Mouse (Mus musculus) cerebellum, adult 18-20 months (tissue): Measurements from ENCODE around the gene 2510039O18Rik.

Experiments
- DNase-seq, 2 experiments: peaks; one replicate each; pipeline ENCODE4 v3.0.0; 2021

Gene 2510039O18Rik

GRCm38 (mm10) chr4:147940576-147941044, at the start of gene 2510039O18Rik:
Gene 2510039O18Rik (plus strand): TSS chr4:147940895.
- DNase-seq, result peak; percentile 76 to 79

- no peak for DNase-seq
Measured at GRCm38 (mm10) chr4:147895815-147896330, 44.8 kb upstream of the 2510039O18Rik start.

DNA sequence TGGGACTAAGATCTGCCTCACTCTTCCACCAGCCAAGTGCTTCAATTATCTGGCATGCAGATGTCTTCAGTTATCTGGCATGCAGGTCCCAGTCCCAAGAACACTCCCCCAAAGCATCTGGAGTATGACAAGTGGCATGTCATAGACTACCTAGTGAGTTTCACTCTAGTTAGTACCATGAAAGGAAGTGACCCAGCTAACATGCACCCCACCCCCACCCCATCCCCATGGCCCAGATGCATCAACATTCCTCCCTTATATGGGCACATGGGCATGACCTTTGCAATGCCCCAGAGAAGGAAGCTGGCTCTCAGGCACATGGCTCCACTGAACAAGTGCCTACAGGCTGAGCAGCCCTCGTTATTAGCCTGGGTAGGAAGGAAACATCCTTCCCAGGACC, 44.3 kb upstream of the 2510039O18Rik start:
- no peak for DNase-seq

DNA sequence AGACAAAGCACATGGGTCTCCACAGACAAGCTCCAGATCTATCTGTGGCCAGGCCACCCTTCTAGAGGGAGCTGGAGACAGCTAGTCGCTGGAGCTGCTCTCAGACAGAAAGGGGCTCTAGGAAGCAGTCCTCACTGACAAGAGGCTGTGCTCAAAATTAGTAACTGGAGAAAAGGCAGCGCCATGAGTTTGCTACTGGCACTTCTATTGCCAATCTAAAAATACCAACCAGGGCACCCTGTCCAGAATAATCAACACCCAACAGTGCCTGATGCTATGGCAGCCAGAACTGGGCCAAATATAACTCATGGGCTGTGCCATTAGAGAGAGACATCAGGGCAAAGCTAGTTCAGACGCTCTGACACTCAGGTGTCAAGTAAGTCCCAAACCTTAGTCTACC, 43.3 kb upstream of the 2510039O18Rik start:
- DNase-seq, result peak; percentile 35 to 38

GRCm38 (mm10) chr4:147900452-147900851, 40.2 kb upstream of the 2510039O18Rik start:
- no peak for DNase-seq

GRCm38 (mm10) chr4:147902906-147903500, 37.7 kb upstream of the 2510039O18Rik start:
- no peak for DNase-seq

GRCm38 (mm10) chr4:147903601-147904000, 37.1 kb upstream of the 2510039O18Rik start:
- DNase-seq, result no peak

DNA sequence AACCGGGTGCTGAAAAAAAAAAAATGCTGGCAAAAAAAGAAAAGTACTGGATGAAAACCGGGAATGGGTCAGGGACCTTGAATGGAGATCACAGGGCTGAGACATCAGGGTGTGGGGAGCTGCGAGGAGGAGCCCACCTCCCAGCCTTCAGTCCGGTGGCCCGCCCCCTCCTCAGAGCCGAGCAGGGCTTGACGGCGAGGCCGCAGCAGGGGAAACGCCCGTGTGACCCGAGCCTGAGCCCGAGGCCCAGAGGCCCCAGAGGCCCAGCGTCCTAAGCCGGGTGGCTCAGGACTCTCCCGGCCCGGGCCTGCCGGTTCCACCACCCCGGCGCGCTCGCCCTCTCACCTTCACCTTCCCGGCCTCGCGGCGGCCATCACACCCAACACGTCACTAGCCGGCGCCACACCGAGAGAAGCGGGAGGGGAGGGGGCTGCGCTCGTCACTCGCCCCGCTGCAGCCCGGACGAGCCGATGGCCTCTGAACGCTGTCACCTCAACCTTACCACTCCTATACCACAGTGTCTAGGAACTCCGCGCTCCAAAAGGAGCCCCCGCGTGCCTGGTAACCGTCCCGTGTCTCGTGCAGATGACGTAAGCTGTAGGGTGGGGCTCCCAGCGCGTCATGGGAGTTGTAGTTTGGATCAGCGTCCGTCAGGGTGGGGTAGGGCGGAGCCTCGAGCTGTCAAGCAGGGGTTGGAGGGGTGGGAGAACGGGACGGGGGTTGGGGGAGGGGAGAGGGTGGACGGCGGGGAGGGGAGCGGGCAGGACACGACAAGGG, 36.2 kb upstream of the 2510039O18Rik start, which contains the start of gene Mfn2:
Gene Mfn2 (minus strand): TSS at position 392 of the 777 bp plus-strand sequence.
- peak; percentile 93 for DNase-seq

DNA sequence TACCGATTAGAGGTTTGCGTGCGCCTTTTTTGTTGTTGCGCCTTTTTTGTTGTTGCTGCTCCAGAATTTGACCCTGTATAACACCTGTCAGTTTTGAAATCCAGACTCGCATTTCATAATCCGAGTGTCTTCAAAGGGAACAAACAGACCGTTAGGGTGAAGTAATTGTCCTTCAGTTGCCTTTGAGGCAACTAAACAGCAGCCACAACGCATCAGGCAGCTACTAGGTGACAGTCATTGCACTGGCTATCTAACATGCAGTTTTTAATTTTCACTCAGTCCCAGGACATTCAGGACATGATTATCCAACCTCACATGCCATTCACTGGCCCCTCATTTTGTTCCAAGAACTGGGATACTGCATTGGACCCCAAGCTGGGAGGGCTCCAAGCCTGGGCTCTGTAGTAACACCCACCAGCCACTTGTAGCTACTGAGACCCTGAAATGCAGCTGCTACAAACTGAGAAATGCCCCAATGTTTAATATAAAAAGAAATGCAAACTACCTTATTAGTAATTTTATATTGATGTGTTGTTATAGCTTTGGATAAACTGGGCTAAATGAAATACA, 35.5 kb upstream of the 2510039O18Rik start:
- DNase-seq, result no peak

DNA sequence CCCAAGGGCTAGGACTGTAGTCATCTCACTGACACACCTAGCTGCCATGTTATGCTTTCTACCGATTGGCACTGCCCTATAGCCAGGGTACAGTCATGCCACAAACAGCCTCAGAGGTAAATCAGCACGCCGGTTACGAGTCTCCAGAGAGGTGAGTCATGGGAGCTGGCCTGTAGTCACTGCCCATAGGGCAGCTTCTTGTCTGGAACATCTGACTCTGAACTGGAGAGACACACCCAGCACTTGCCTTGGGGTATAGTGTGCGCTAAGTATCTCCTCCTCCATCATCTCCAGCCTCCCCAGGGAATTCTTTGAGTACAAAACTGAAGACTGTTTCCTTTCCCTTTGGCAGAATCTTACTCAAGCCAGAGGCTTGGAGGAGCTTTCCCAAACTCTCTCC, 34.5 kb upstream of the 2510039O18Rik start:
- no peak for DNase-seq

- DNase-seq, result no peak
Measured at GRCm38 (mm10) chr4:147909486-147909885, 31.2 kb upstream of the 2510039O18Rik start.

GRCm38 (mm10) chr4:147918459-147919121, 22.1 kb upstream of the 2510039O18Rik start:
- peak in 1 of 2 experiments; percentile 48 for DNase-seq

DNA sequence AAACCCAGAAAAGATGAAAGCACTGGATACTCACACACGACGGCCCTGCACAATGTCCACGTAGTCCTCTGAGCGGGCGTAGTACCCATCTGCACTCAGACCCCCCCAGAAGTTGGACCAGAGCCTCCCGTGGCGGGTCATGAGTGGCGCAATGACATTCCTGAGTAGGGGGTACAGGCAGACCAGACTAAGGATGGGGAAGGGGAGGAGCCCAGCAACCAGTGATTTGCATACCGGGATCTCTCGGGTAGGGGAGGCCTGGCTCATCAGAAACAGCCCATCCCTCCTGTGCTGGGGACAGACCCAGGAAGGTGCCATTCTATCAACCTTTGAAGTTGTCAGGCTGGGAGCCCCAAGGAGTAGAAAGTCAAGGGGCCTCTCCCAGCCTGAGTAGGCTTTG, 19.7 kb upstream of the 2510039O18Rik start:
- no peak for DNase-seq

DNA sequence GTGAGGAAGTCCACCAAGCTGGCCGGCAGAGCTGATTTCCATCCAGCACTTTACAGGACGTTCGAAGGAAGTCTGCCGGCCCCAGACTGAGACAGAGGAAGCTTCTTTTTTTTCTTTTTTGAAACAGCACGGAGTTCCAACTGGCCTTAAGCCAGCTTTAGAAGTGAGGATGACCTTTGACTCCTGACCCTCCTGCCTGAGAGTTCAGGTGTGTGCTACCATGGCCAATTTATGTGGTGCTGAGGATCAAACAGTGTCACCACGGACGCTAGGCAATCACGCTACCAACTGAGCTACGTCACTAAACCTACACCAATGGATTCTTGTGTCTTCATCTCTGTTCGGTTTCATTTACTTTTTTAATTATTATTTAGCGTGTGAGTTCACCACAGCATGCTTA, 18.4 kb upstream of the 2510039O18Rik start:
- DNase-seq, result no peak

DNA sequence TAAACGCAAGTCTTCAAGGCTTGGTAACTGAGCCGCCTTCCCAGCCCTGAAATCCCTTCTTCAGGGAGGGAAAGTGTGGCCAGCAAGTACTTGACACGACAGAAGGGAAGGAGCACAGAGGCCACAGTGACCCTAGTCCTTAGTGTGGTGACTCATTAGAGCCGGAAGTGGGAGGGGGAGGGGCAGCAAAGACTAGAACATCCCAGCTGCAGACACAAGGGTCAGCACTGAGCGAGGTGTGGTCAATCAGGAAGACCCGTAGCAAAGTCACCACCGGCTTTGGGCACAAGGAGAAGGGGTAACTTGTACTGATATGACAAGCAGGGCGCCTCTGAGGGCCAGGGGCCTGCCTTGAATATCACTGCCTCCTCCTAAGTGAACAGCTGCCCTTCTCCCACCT, 13.0 kb upstream of the 2510039O18Rik start:
- no peak for DNase-seq

- no peak for DNase-seq
Measured at GRCm38 (mm10) chr4:147928136-147928535, 12.6 kb upstream of the 2510039O18Rik start.

GRCm38 (mm10) chr4:147928540-147928939, 12.2 kb upstream of the 2510039O18Rik start:
- DNase-seq, result no peak

- no peak for DNase-seq
Measured at GRCm38 (mm10) chr4:147930946-147931345, 9.7 kb upstream of the 2510039O18Rik start.

DNA sequence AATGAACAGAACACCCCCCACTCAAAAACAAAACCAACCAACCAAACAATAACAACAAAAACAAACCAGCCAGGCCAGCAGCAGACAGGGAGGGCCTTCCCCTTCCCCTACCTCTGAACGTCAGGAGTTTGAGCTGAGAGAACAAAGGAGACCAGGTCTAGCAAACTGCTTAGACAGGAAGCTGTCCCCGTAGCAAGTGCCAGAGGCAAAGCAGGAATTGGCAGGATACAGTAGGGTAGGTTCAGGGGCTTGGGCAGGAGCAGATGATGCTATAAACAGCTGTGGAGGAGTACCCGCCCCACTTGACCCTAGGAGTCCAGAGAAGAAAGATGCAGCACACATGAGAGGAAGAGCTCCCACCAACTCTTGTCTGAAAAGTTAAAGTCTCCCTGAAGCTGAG, 6.6 kb upstream of the 2510039O18Rik start:
- no peak for DNase-seq

DNA sequence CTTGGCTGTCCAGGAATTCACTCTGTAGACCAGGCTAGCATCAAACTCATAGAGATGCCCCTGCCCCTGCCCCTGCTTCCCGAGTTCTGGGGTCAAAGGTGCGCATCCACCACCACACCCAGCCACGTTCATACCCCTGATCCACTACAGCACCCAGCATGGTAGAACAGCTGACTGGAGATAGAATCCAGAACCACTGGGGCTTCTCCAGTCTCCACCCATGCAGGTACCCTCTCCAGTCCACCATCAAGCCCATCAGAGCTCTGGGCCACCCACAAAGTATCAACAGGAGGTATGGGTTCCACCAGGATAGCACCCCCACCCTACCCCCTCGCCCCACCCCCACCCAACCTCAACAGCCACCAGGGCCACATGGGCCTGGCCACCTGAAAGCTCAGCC, 6.1 kb upstream of the 2510039O18Rik start:
- DNase-seq, result no peak

DNA sequence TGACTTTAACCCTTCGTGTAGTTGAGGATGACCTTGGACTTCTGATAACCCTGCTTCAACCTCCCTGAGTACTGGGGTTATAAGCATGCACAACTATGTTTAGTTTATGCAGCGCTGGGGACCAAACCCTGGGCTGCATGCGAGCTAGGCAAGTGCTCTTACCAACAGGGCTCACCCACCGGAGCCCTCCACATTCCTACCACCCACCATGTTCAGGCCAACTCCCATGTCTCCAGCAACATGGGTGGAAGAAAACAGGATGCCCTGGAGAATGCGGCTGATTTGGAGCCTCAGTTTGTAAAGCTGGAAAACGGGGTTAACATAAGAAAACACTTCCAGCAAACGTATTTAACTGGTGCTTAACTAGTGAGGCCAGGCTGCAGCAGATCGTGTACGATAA, 4.8 kb upstream of the 2510039O18Rik start:
- no peak for DNase-seq

DNA sequence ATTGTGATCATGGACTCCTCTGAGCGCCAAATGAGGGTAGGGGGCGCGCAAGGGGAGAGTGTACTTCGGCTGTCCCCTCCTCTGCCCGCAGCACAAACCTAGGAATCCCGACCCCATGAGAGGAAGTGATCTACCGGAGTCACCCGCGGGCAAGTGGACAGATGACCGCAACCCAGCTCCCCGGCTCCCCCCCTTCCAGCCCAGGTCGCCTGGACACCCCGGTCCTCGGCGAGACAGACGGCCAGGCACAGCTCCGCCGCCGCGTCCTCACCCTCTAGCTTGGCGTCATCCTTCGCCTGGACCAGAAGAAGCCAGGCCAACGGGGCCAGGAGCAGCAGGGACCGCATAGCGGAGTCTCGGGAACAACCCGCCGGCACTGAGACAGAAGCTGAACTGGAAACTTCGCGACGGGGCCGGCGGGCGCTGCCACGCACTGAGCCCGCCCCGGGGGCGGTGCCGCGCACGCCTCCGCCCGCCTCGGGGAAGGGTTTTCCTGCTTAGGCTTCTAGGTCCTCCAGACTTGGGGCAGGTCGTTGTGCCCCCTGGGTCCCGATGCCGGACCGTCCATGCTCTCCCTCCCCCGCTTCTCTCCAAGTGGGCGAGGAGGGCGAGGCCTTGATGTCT, 4.3 kb upstream of the 2510039O18Rik start, which contains the start of gene Plod1:
Gene Plod1 (minus strand): TSS at position 437 of the 624 bp plus-strand sequence.
- DNase-seq, result peak; percentile 72 to 82
